Mouse (Mus musculus) MEL (cell line): ENCODE data around the gene Sec23ip. TPM values are rescaled to one million over a fixed set of nuclear protein-coding genes. Genes with fewer than 3 reads are reported as not detected.

Source experiments
- DNase-seq: peaks from one replicate; pipeline ENCODE4 v3.0.0; 2011; ENCODE audit warnings: low read depth, low spot score
- H3K27ac ChIP-seq: 2 replicates; pipeline ENCODE4 v1.5.1; 2012; ENCODE audit warnings: low read depth, mild to moderate bottlenecking, control low read depth, low read length, moderate library complexity; ENCODE audit not compliant: control insufficient read depth
- H3K27me3 ChIP-seq, 2 experiments: fragments of 150-350 bp in 1 of 2; sonication (generic) in 1 of 2; 2 replicates each; pipeline ENCODE4 v1.6.1; 2012; ENCODE audit warnings: low read length in 2 of 2, mild to moderate bottlenecking in 2 of 2, improper control_type of control experiment in 1 of 2, moderate library complexity in 1 of 2; ENCODE audit not compliant: insufficient read depth in 2 of 2, control insufficient read depth in 1 of 2
- H3K36me3 ChIP-seq, 2 experiments: 2 replicates each; pipeline ENCODE4 v1.6.1; 2012 to 2014; ENCODE audit warnings: low read length in 2 of 2, improper control_type of control experiment in 1 of 2, inconsistent platforms in 1 of 2, mild to moderate bottlenecking in 1 of 2; ENCODE audit not compliant: insufficient read depth in 2 of 2, control insufficient read depth in 1 of 2
- H3K4me1 ChIP-seq, 2 experiments: fragments of 150-350 bp in 1 of 2; sonication (generic) in 1 of 2; 2 replicates each; pipeline ENCODE4 v1.6.1; 2012; ENCODE audit warnings: low read length in 2 of 2, improper control_type of control experiment in 1 of 2, mild to moderate bottlenecking in 1 of 2; ENCODE audit not compliant: insufficient read depth in 2 of 2, control insufficient read depth in 1 of 2
- H3K4me3 ChIP-seq, 2 experiments: fragments of 150-350 bp in 1 of 2; sonication (generic) in 1 of 2; 2 replicates each; pipeline ENCODE4 v1.5.1; 2012; ENCODE audit warnings: low read depth in 2 of 2, low read length in 2 of 2, mild to moderate bottlenecking in 2 of 2, moderate library complexity in 2 of 2, control low read depth in 1 of 2, improper control_type of control experiment in 1 of 2; ENCODE audit not compliant: control insufficient read depth in 1 of 2, insufficient read depth in 1 of 2
- H3K79me2 ChIP-seq: 2 replicates; pipeline ENCODE4 v1.6.1; 2012; ENCODE audit warnings: mild to moderate bottlenecking, low read length, moderate library complexity; ENCODE audit not compliant: control insufficient read depth, poor library complexity, insufficient read depth
- H3K9ac ChIP-seq: 2 replicates; pipeline ENCODE4 v1.6.1; 2012; ENCODE audit warnings: low read depth, mild to moderate bottlenecking, control low read depth, low read length, moderate library complexity; ENCODE audit not compliant: control insufficient read depth, poor library complexity, severe bottlenecking
- H3K9me3 ChIP-seq: fragments of 150-350 bp; sonication (generic); replicated peaks from 2 replicates; pipeline ENCODE4 v1.6.1; 2012; ENCODE audit warnings: mild to moderate bottlenecking, low read length, improper control_type of control experiment, moderate library complexity; ENCODE audit not compliant: insufficient read depth
- CTCF ChIP-seq, 3 experiments: IDR thresholded peaks in 2 of 3; conservative IDR thresholded peaks in 1 of 3; 2 replicates each; pipeline ENCODE4 v1.5.1; 2011 to 2012; ENCODE audit warnings: low read length in 3 of 3, low read depth in 2 of 3, mild to moderate bottlenecking in 2 of 3, improper control_type of control experiment in 1 of 3, inconsistent platforms in 1 of 3, mixed read lengths in 1 of 3, moderate library complexity in 1 of 3; ENCODE audit not compliant: control insufficient read depth in 1 of 3, insufficient read depth in 1 of 3, poor library complexity in 1 of 3, severe bottlenecking in 1 of 3
- ELF1 ChIP-seq: IDR thresholded peaks from 2 replicates; pipeline ENCODE4 v1.6.1; 2014; ENCODE audit warnings: low read depth, mild to moderate bottlenecking, inconsistent platforms, low read length, improper control_type of control experiment, moderate library complexity
- ETS1 ChIP-seq: IDR thresholded peaks from 2 replicates; pipeline ENCODE4 v1.6.1; 2012; ENCODE audit warnings: low read depth, mild to moderate bottlenecking, inconsistent platforms, low read length, improper control_type of control experiment, moderate library complexity
- GABPA ChIP-seq: IDR thresholded peaks from 2 replicates; pipeline ENCODE4 v1.6.1; 2012; ENCODE audit warnings: low read depth, mild to moderate bottlenecking, inconsistent platforms, low read length, improper control_type of control experiment, moderate library complexity
- GATA1 ChIP-seq: IDR thresholded peaks from 2 replicates; pipeline ENCODE4 v1.6.1; 2011; ENCODE audit warnings: low read depth, low read length, improper control_type of control experiment
- HCFC1 ChIP-seq: IDR thresholded peaks from 2 replicates; pipeline ENCODE4 v1.6.1; 2012; ENCODE audit warnings: low read depth, mild to moderate bottlenecking, inconsistent platforms, low read length, improper control_type of control experiment, moderate library complexity
- JUND ChIP-seq: IDR thresholded peaks from 2 replicates; pipeline ENCODE4 v1.6.1; 2011; ENCODE audit warnings: low read depth, mild to moderate bottlenecking, improper control_type of control experiment, low read length
- KAT2A ChIP-seq: conservative IDR thresholded peaks from 2 replicates; pipeline ENCODE4 v1.6.1; 2012; ENCODE audit warnings: low read depth, low read length, improper control_type of control experiment, inconsistent platforms
- MAFK ChIP-seq: IDR thresholded peaks from 2 replicates; pipeline ENCODE4 v1.6.1; 2011; ENCODE audit warnings: low read depth, mild to moderate bottlenecking, low read length, improper control_type of control experiment, borderline replicate concordance
- MAX ChIP-seq: IDR thresholded peaks from 2 replicates; pipeline ENCODE4 v1.6.1; 2011; ENCODE audit warnings: low read length, improper control_type of control experiment
- MYC ChIP-seq: IDR thresholded peaks from 2 replicates; pipeline ENCODE4 v1.6.1; 2011; ENCODE audit warnings: low read depth, mild to moderate bottlenecking, low read length, improper control_type of control experiment, moderate library complexity
- NELFE ChIP-seq: IDR thresholded peaks from 2 replicates; pipeline ENCODE4 v1.6.1; 2011; ENCODE audit warnings: low read depth, low read length, improper control_type of control experiment
- POLR2A ChIP-seq, 2 experiments: IDR thresholded peaks; 2 replicates each; pipeline ENCODE4 v1.6.1; 2011 to 2012; ENCODE audit warnings: low read length in 2 of 2, mild to moderate bottlenecking in 2 of 2, control low read depth in 1 of 2, improper control_type of control experiment in 1 of 2, low read depth in 1 of 2, moderate library complexity in 1 of 2; ENCODE audit not compliant: control insufficient read depth in 1 of 2, insufficient read depth in 1 of 2, poor library complexity in 1 of 2
- POLR2AphosphoS5 ChIP-seq: IDR thresholded peaks from 2 replicates; pipeline ENCODE4 v1.6.1; 2012; ENCODE audit warnings: low read depth, borderline replicate concordance, mild to moderate bottlenecking, inconsistent platforms, low read length, moderate library complexity, mixed read lengths
- RAD21 ChIP-seq: IDR thresholded peaks from 2 replicates; pipeline ENCODE4 v1.6.1; 2011; ENCODE audit warnings: mild to moderate bottlenecking, low read depth, low read length, improper control_type of control experiment
- ZC3H11A ChIP-seq: IDR thresholded peaks from 2 replicates; pipeline ENCODE4 v1.6.1; 2012; ENCODE audit warnings: low read depth, mild to moderate bottlenecking, inconsistent platforms, low read length, improper control_type of control experiment
- ZNF384 ChIP-seq: IDR thresholded peaks from 2 replicates; pipeline ENCODE4 v1.6.1; 2012; ENCODE audit warnings: low read depth, mild to moderate bottlenecking, inconsistent platforms, low read length, improper control_type of control experiment
- polyA plus RNA-seq, 2 experiments: library from polyadenylated mRNA; stranded (reverse) in 1 of 2; unstranded in 1 of 2; fragments of >175 nt in 1 of 2; fragments of >200 nt in 1 of 2; gene quantifications; 2 replicates each; pipeline versions ENCODE4 v1.2.1 to v1.2.4; 2012; ENCODE audit warnings: low replicate concordance in 2 of 2, low read depth in 1 of 2; ENCODE audit not compliant: insufficient read length in 2 of 2, insufficient read depth in 1 of 2, missing spikeins in 1 of 2
- total RNA-seq: library from RNA; depleted of rRNA; stranded (reverse); fragments of 300-350 nt; gene quantifications from 2 replicates; pipeline ENCODE4 v1.2.3, GENCODE M21; 2012

The Sec23ip gene
- total and polyA plus RNA-seq, 3 experiments: 21.2 to 43.7 TPM; not detected in 1

DNA sequence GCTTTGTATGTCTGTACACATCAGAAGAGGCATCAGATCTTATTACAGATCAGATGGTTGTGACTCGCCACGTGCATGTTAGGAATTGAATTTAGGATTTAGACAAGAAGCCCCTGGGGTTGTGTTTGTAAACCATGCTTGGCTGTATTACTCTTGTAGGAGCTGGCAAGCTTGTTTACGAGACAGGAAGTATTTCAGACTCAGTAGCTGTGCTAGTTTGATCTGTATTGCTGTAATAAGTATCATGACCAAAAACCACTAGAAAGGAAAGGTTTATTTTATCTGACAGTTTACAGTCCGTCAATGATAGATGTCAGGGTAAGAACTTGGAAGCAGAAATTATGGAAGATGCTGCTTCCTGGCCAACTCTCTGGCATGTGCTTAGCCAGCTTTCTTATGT, 14.2 kb downstream of the Sec23ip start:
- no peak overlapping the region for H3K27ac ChIP-seq
- no peak overlapping the region for H3K4me3 ChIP-seq
- no peaks in the 10 kb centered on the region for H3K4me1 ChIP-seq
- H3K27me3 ChIP-seq: no peaks in the 10 kb centered on the region
- TF ChIP-seq GATA1: no peak
- no peak for TF ChIP-seq MAFK
- TF ChIP-seq ZC3H11A: no peak
- no peak for TF ChIP-seq HCFC1
- no peak for TF ChIP-seq POLR2A (IDR thresholded peaks at IDR 0.05; ENCODE audit: control insufficient read depth in 1 of 2, insufficient read depth in 1 of 2, low read depth in 1 of 2, low read length in 2 of 2, poor library complexity in 1 of 2)
- no peak for TF ChIP-seq MAX
- no peak for TF ChIP-seq ETS1
- no peak for TF ChIP-seq ELF1
- TF ChIP-seq MYC: no peak
- TF ChIP-seq KAT2A: no peak
- TF ChIP-seq GABPA: no peak
- no peak for TF ChIP-seq NELFE
- no peak for TF ChIP-seq POLR2AphosphoS5
- TF ChIP-seq ZNF384: no peak
- TF ChIP-seq, all 39 proteins: peak for 0
- Histone ChIP-seq H3K9ac (no peak overlapping the region), H3K36me3 (peaks cover 0 to 42% of the 10 kb centered on the region in 2 experiments; a peak in 3 of 4 replicates), H3K9me3 (no peaks in the 10 kb centered on the region), H3K79me2 (no peaks in the 10 kb centered on the region)
- DNase-seq: no peak

DNA sequence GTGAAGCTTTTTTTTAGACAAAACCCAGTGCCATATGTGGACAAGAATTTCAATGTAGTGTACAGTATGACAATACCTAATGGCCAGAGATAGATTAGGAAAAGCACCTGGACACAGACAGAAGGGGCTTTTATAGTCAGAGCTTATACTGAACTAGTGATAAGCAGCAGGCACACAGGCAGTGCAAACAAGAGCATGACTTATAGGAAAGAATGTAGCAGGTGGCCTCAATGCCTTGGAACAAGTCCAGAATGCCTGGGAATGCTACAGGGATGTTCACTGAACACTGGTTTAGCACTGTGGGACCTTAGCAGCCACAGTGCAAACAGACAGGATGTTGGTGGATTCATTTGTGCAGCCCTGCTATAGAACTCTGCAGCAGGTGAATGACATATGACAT, 22.0 kb downstream of the Sec23ip start:
- TF ChIP-seq RAD21: no peak
- TF ChIP-seq CTCF (IDR thresholded peaks at IDR 0.05 in 2 of 3, conservative IDR thresholded peaks at IDR 0.05 in 1 of 3; ENCODE audit: control insufficient read depth in 1 of 3, insufficient read depth in 1 of 3, low read depth in 2 of 3, low read length in 3 of 3, poor library complexity in 1 of 3, severe bottlenecking in 1 of 3): 0 out of 6 replicates have a peak, but pooled peaks of 1 of the 3 experiments have one; percentile 6
- Histone ChIP-seq H3K27ac (no peak overlapping the region), H3K4me3 (no peak overlapping the region)

DNA sequence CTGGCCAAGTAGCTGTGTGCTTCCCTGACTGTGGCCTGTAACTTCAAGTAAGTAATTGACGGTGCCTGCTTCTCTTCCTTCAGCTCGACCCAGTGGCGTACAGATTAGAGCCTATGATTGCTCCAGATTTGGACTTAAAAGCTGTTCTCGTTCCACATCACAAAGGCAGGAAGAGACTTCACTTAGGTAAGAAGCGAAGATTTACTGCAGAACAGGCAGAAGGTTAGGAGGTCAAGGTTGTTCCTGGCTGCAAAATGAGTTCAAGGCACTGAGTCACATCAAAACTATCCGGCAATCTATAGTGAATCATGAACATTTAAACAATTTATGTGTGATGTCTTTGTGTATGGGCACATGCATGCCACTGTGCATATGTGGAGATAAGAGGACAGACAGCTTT, 32.5 kb downstream of the Sec23ip start:
- Histone ChIP-seq H3K27me3 (no peaks in the 10 kb centered on the region), H3K9me3 (no peaks in the 10 kb centered on the region), H3K27ac (no peak overlapping the region), H3K36me3 (peaks cover 0 to 34% of the 10 kb centered on the region in 2 experiments; a peak in 2 of 4 replicates), H3K4me3 (no peak overlapping the region), H3K9ac (no peak overlapping the region), H3K79me2 (no peaks in the 10 kb centered on the region), H3K4me1 (no peaks in the 10 kb centered on the region)
- DNase-seq: no peak
- TF ChIP-seq JUND: no peak

More for the DNA sequence above, 22.0 kb downstream of the Sec23ip start:
- no peaks in the 10 kb centered on the region for H3K27me3 ChIP-seq
- no peaks in the 10 kb centered on the region for H3K79me2 ChIP-seq
- peaks cover 0 to 47% of the 10 kb centered on the region in 2 experiments; a peak in 3 of 4 replicates for H3K36me3 ChIP-seq
- DNase-seq: no peak
- H3K9me3 ChIP-seq: no peaks in the 10 kb centered on the region
- peaks cover 3% of the 10 kb centered on the region in 2 experiments; a peak in 3 of 4 replicates for H3K4me1 ChIP-seq
- H3K9ac ChIP-seq: no peak overlapping the region
